Mouse (Mus musculus): ENCODE data around the gene Smurf2.

The Smurf2 gene

GRCm38 (mm10) chr11:106770195-106770974, 150.1 kb downstream of the Smurf2 start:
- DNase-seq = no peak
